Mouse (Mus musculus) limb, embryonic 14.5 days (tissue): ENCODE results near the gene Tcf21. TPM values are rescaled to one million over a fixed set of nuclear protein-coding genes. Genes with fewer than 3 reads are reported as not detected.

Experiments used
- ATAC-seq: fragments of 200-750 bp; cut with Nextera tagmentation; 2 replicates; pipeline ENCODE4 v1.8.0; 2017; ENCODE audit warnings: low read depth, moderate number of reproducible peaks, moderate TSS enrichment; ENCODE audit not compliant: low FRiP score
- DNase-seq: peaks from one replicate; pipeline ENCODE4 v3.0.0-alpha.2; 2015; ENCODE audit warnings: low spot score
- H3K27ac ChIP-seq: fragments of 300-500 bp; sonication (generic); replicated peaks from 2 replicates; pipeline ENCODE4 v1.5.1; 2014; ENCODE audit warnings: low read depth, mild to moderate bottlenecking, low read length, moderate library complexity, mixed read lengths
- H3K27me3 ChIP-seq: fragments of 300-500 bp; sonication (generic); 2 replicates; pipeline ENCODE4 v1.6.1; 2014; ENCODE audit warnings: low read length, mixed read lengths; ENCODE audit not compliant: control insufficient read depth, insufficient read depth
- H3K36me3 ChIP-seq: fragments of 300-500 bp; sonication (generic); 2 replicates; pipeline ENCODE4 v1.6.1; 2014; ENCODE audit warnings: mild to moderate bottlenecking, low read length, moderate library complexity, mixed read lengths; ENCODE audit not compliant: control insufficient read depth, insufficient read depth
- H3K4me1 ChIP-seq: fragments of 300-500 bp; sonication (generic); 2 replicates; pipeline ENCODE4 v1.6.1; 2014; ENCODE audit warnings: antibody characterized with exemption, low read length, mixed read lengths; ENCODE audit not compliant: control insufficient read depth, insufficient read depth
- H3K4me2 ChIP-seq: fragments of 300-500 bp; sonication (generic); replicated peaks from 2 replicates; pipeline ENCODE4 v1.6.1; 2014; ENCODE audit warnings: low read depth, mild to moderate bottlenecking, low read length, moderate library complexity; ENCODE audit not compliant: severe bottlenecking
- H3K4me3 ChIP-seq: fragments of 300-500 bp; sonication (generic); replicated peaks from 2 replicates; pipeline ENCODE4 v1.5.1; 2014; ENCODE audit warnings: low read length
- H3K9ac ChIP-seq: fragments of 300-500 bp; sonication (generic); 2 replicates; pipeline ENCODE4 v1.6.1; 2014; ENCODE audit warnings: mild to moderate bottlenecking, low read depth, low read length, moderate library complexity; ENCODE audit not compliant: severe bottlenecking
- H3K9me3 ChIP-seq: fragments of 300-500 bp; sonication (generic); 2 replicates; pipeline ENCODE4 v1.6.1; 2016; ENCODE audit warnings: low read length; ENCODE audit not compliant: control insufficient read depth
- POLR2A ChIP-seq: fragments of 200-500 bp; IDR thresholded peaks from 2 replicates; pipeline ENCODE4 v1.8.0; 2012; ENCODE audit warnings: inconsistent platforms, mild to moderate bottlenecking, moderate library complexity, borderline replicate concordance; ENCODE audit not compliant: insufficient read depth, insufficient read length; ENCODE audit errors: extremely low read depth
- WGBS: fragments of 180-500 bp; shearing (Covaris S2); extraction: QIAGEN DNeasy Blood & Tissue Kit; methylation state at CpG from one replicate; pipeline ENCODE4 v1.1.7; 2014; 5-methylcytosine and 5-hydroxymethylcytosine counted together
- polyA plus RNA-seq, 2 experiments: library from polyadenylated mRNA; depleted of rRNA in 1 of 2; stranded (reverse) in 1 of 2; unstranded in 1 of 2; fragments of >200 nt; fragmentation: Nextera tagmentation in 1 of 2; extraction: Ambion mirVana in 1 of 2; gene quantifications; 2 replicates each; pipeline versions ENCODE4 v1.2.1 to v1.2.3; 2012 to 2014

Tcf21 gene
- polyA plus RNA-seq, 2 experiments = 0.65 TPM; not detected in 1

GRCm38 (mm10) chr10:22845351-22845750 is 25.4 kb upstream of the Tcf21 start:
- WGBS = 6% methylated on average over 3 of the region's 3 CpGs
- TF ChIP-seq POLR2A = no peak
- H3K27ac ChIP-seq = no peak overlapping the region
- H3K27me3 ChIP-seq = peaks cover 56% of the 10 kb centered on the region
- DNase-seq (no peak), ATAC-seq (no peak)
- H3K4me1 ChIP-seq = no peaks in the 10 kb centered on the region
- no peak overlapping the region for H3K4me3 ChIP-seq
- no peaks in the 10 kb centered on the region for H3K9me3 ChIP-seq
- H3K9ac ChIP-seq = no peak overlapping the region
- no peaks in the 10 kb centered on the region for H3K36me3 ChIP-seq
- H3K4me2 ChIP-seq = no peak overlapping the region

- no peak overlapping the region for H3K4me2 ChIP-seq
- ATAC-seq = no peak
- H3K27me3 ChIP-seq = peaks cover 58% of the 10 kb centered on the region
- no peaks in the 10 kb centered on the region for H3K36me3 ChIP-seq
- no peak overlapping the region for H3K27ac ChIP-seq
- H3K9ac ChIP-seq = no peak overlapping the region
- no peak for DNase-seq
- H3K4me1 ChIP-seq = no peaks in the 10 kb centered on the region
- no peak overlapping the region for H3K4me3 ChIP-seq
- H3K9me3 ChIP-seq = no peaks in the 10 kb centered on the region
- 14% methylated on average over 10 of the region's 10 CpGs for WGBS
- no peak for TF ChIP-seq POLR2A
Measured at GRCm38 (mm10) chr10:22844731-22845130, 24.8 kb upstream of the Tcf21 start.

GRCm38 (mm10) chr10:22843440-22844361 is 23.7 kb upstream of the Tcf21 start:
- 1% methylated on average over 26 of the region's 26 CpGs for WGBS
- DNase-seq = no peak
- Histone ChIP-seq H3K36me3 (no peaks in the 10 kb centered on the region), H3K27ac (no peak overlapping the region), H3K27me3 (peaks cover 62% of the 10 kb centered on the region), H3K9me3 (no peaks in the 10 kb centered on the region), H3K4me3 (no peak overlapping the region), H3K9ac (no peak overlapping the region), H3K4me2 (no peak overlapping the region), H3K4me1 (no peaks in the 10 kb centered on the region)
- no peak for TF ChIP-seq POLR2A
- ATAC-seq = no peak

- Histone ChIP-seq H3K9ac (no peak overlapping the region), H3K4me1 (no peaks in the 10 kb centered on the region), H3K27ac (no peak overlapping the region), H3K4me2 (no peak overlapping the region), H3K27me3 (peaks cover 62% of the 10 kb centered on the region), H3K9me3 (no peaks in the 10 kb centered on the region), H3K4me3 (no peak overlapping the region), H3K36me3 (no peaks in the 10 kb centered on the region)
- 6% methylated on average over 17 of the region's 17 CpGs for WGBS
- ATAC-seq (no peak), DNase-seq (no peak)
- no peak for TF ChIP-seq POLR2A
Measured at GRCm38 (mm10) chr10:22842781-22843439, 22.9 kb upstream of the Tcf21 start.

GRCm38 (mm10) chr10:22842113-22842512 is 22.1 kb upstream of the Tcf21 start:
- WGBS = 6% methylated on average over 4 of the region's 4 CpGs
- Histone ChIP-seq H3K4me3 (no peak overlapping the region), H3K36me3 (no peaks in the 10 kb centered on the region), H3K4me1 (no peaks in the 10 kb centered on the region), H3K27ac (no peak overlapping the region), H3K9ac (no peak overlapping the region), H3K27me3 (peaks cover 61% of the 10 kb centered on the region), H3K9me3 (no peaks in the 10 kb centered on the region), H3K4me2 (no peak overlapping the region)
- DNase-seq (no peak), ATAC-seq (no peak)
- TF ChIP-seq POLR2A = no peak
